Mouse (Mus musculus) forebrain, embryonic 14.5 days (tissue): ENCODE data around the gene Rnase11. TPM values are rescaled to one million over a fixed set of nuclear protein-coding genes. Genes with fewer than 3 reads are reported as not detected.
"Not testable (repeated sequence)": the region's sequence is repeated elsewhere in the genome, so short reads cannot be mapped to it uniquely, and the experiment has no call there.

ENCODE experiments used
- ATAC-seq: fragments of 200-750 bp; cut with Nextera tagmentation; 2 replicates; pipeline ENCODE4 v1.8.0; 2017; ENCODE audit warnings: mild to moderate bottlenecking, moderate library complexity
- DNase-seq: peaks from one replicate; pipeline ENCODE4 v3.0.0-alpha.2; 2015; ENCODE audit warnings: low spot score
- H3K27ac ChIP-seq: fragments of 300-500 bp; sonication (generic); 2 replicates; pipeline ENCODE4 v1.5.1; 2014; ENCODE audit warnings: low read depth, mild to moderate bottlenecking, control low read depth, low read length, moderate library complexity
- H3K27me3 ChIP-seq: fragments of 300-500 bp; sonication (generic); replicated peaks from 2 replicates; pipeline ENCODE4 v1.6.1; 2014; ENCODE audit warnings: low read length, control low read depth, mixed read lengths; ENCODE audit not compliant: control insufficient read depth, insufficient read depth
- H3K36me3 ChIP-seq: fragments of 300-500 bp; sonication (generic); 2 replicates; pipeline ENCODE4 v1.6.1; 2014; ENCODE audit warnings: low read length, control low read depth; ENCODE audit not compliant: control insufficient read depth, insufficient read depth
- H3K4me1 ChIP-seq: fragments of 300-500 bp; sonication (generic); 2 replicates; pipeline ENCODE4 v1.6.1; 2014; ENCODE audit warnings: antibody characterized with exemption, low read length, control low read depth; ENCODE audit not compliant: control insufficient read depth, insufficient read depth
- H3K4me2 ChIP-seq: fragments of 300-500 bp; sonication (generic); 2 replicates; pipeline ENCODE4 v1.6.1; 2014; ENCODE audit warnings: mild to moderate bottlenecking, control low read depth, low read length
- H3K4me3 ChIP-seq: fragments of 300-500 bp; sonication (generic); 2 replicates; pipeline ENCODE4 v1.5.1; 2014; ENCODE audit warnings: low read depth, low read length, control low read depth
- H3K9ac ChIP-seq: fragments of 300-500 bp; sonication (generic); 2 replicates; pipeline ENCODE4 v1.6.1; 2014; ENCODE audit warnings: mild to moderate bottlenecking, low read length, control low read depth, moderate library complexity
- H3K9me3 ChIP-seq: fragments of 300-500 bp; sonication (generic); replicated peaks from 2 replicates; pipeline ENCODE4 v1.6.1; 2016; ENCODE audit warnings: low read length, control low read depth, mixed read lengths; ENCODE audit not compliant: control insufficient read depth
- WGBS: fragments of 180-500 bp; shearing (Covaris S2); extraction: QIAGEN DNeasy Blood & Tissue Kit; methylation state at CpG from one replicate; pipeline ENCODE4 v1.1.7; 2014; 5-methylcytosine and 5-hydroxymethylcytosine counted together
- polyA plus RNA-seq: library from polyadenylated mRNA; unstranded; fragments of >200 nt; fragmentation: Nextera tagmentation; extraction: Ambion mirVana; gene quantifications from 2 replicates; pipeline ENCODE4 v1.2.1, GENCODE M21; 2014

The Rnase11 gene
- not detected in 2 replicates for polyA plus RNA-seq

GRCm38 (mm10) chr14:51050063-51050462, at the start of gene Rnase11:
Gene Rnase11 (minus strand): TSS chr14:51050163.
- Histone ChIP-seq H3K36me3 (no peaks in the 10 kb centered on the region), H3K4me1 (peaks cover 5% of the 10 kb centered on the region; the same call in 1 of the 2 replicates), H3K4me3 (no peak within 1 kb of the TSS), H3K9ac (no peak within 1 kb of the TSS), H3K27ac (no peak within 1 kb of the TSS), H3K9me3 (no peaks in the 10 kb centered on the region), H3K4me2 (no peak within 1 kb of the TSS), H3K27me3 (no peaks in the 10 kb centered on the region; the same call in 1 of the 2 replicates)
- no peak for DNase-seq
- 91% methylated on average over 2 of the region's 2 CpGs for WGBS
- no peak for ATAC-seq

GRCm38 (mm10) chr14:51098921-51099320, 49.0 kb upstream of the Rnase11 start:
- no peak for DNase-seq
- no peak overlapping the region for H3K9ac ChIP-seq
- H3K27ac ChIP-seq: no peak overlapping the region
- H3K36me3 ChIP-seq: no peaks in the 10 kb centered on the region
- no peaks in the 10 kb centered on the region for H3K4me1 ChIP-seq
- no peak for ATAC-seq
- WGBS: 96% methylated on average over 11 of the region's 11 CpGs
- no peak overlapping the region for H3K4me2 ChIP-seq
- H3K9me3 ChIP-seq: no peaks in the 10 kb centered on the region
- H3K4me3 ChIP-seq: no peak overlapping the region
- no peaks in the 10 kb centered on the region for H3K27me3 ChIP-seq

GRCm38 (mm10) chr14:51098300-51098699, 48.3 kb upstream of the Rnase11 start:
- not testable (repeated sequence) for H3K4me3 ChIP-seq, H3K4me1 ChIP-seq, H3K4me2 ChIP-seq, H3K36me3 ChIP-seq, H3K9me3 ChIP-seq, H3K27ac ChIP-seq, H3K9ac ChIP-seq, H3K27me3 ChIP-seq
- WGBS: 21% methylated on average over 1 of the region's 1 CpGs
- DNase-seq: peak; percentile 61
- ATAC-seq: peak; percentile 65; the same call in 1 of the 2 replicates

DNA sequence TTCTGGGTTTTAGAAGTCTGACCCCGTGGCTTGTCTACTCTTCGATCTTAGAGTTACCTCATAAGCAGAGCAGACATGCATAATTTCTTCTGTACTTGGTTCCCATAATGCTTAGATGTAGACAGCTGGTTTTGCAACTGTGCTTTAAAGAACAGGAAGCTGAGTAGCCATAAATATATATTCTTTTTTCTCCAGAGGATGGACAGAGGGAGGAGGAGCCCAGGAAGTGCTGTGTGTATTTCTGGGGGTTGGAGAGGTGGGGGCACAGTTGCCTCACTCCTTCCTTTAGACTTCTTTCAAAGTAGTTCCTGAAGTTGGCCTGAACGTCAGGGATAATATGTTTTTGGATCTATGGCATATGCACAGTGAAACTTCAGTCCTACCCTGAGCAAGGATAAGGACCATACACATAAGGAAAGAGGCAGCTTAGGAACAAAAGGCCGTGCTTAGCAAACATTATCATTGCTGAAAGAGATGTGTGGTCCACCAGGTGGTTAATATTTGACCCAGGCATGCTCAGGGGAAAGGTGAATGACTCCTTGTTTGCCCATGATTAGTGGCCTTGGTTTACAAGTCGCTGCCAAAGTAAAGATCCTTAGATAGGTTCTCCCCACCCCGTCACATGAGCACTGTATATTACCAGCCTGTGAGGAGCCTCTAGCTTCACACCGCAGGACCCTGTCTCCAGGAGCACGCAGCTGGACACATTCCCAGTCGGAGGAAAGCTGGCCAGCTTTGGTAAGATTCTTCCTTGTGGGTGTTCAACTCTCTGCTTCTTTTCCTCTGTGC, 46.0 kb upstream of the Rnase11 start:
- no peak overlapping the region for H3K9ac ChIP-seq

DNA sequence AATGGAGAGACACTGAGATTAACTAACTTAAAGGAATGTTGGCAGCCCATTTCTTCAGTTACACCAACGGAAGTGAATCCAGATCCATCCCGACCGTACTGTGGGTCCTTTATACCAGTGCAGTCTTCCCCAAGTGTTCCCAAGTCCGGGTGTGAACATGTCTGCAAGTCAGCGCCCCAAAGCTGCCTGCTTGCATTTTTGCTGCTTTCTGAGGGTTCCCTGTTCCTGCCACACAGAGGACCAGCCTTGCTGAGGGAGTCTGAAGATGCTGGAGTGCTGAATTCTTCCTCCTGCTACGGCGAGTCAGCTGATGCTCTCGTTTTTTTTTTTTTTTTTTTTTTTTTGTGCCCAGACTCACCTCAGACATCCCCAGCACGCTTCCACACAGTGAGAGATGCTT, 45.0 kb upstream of the Rnase11 start:
- no peaks in the 10 kb centered on the region for H3K27me3 ChIP-seq
- WGBS: 65% methylated on average over 9 of the region's 9 CpGs
- no peak for ATAC-seq

More for the DNA sequence above, 46.0 kb upstream of the Rnase11 start:
- 79% methylated on average over 9 of the region's 9 CpGs for WGBS
- Histone ChIP-seq H3K4me1 (no peaks in the 10 kb centered on the region), H3K27me3 (no peaks in the 10 kb centered on the region), H3K9me3 (no peaks in the 10 kb centered on the region), H3K4me2 (no peak overlapping the region), H3K36me3 (no peaks in the 10 kb centered on the region), H3K27ac (no peak overlapping the region), H3K4me3 (no peak overlapping the region)
- no peak for DNase-seq
- no peak for ATAC-seq

GRCm38 (mm10) chr14:51094096-51094875, 44.3 kb upstream of the Rnase11 start:
- WGBS: 66% methylated on average over 5 of the region's 5 CpGs
- H3K4me1 ChIP-seq: no peaks in the 10 kb centered on the region
- peak; percentile 23 for DNase-seq

More for the DNA sequence above, 45.0 kb upstream of the Rnase11 start:
- DNase-seq: no peak
- H3K36me3 ChIP-seq: no peaks in the 10 kb centered on the region
- no peak overlapping the region for H3K27ac ChIP-seq
- H3K4me1 ChIP-seq: no peaks in the 10 kb centered on the region
- H3K9me3 ChIP-seq: no peaks in the 10 kb centered on the region
- H3K4me3 ChIP-seq: no peak overlapping the region
- H3K9ac ChIP-seq: no peak overlapping the region
- H3K4me2 ChIP-seq: no peak overlapping the region

GRCm38 (mm10) chr14:51093496-51093895, 43.5 kb upstream of the Rnase11 start:
- Histone ChIP-seq H3K27me3 (no peaks in the 10 kb centered on the region), H3K9me3 (no peaks in the 10 kb centered on the region), H3K9ac (no peak overlapping the region), H3K4me1 (no peaks in the 10 kb centered on the region), H3K27ac (no peak overlapping the region), H3K36me3 (no peaks in the 10 kb centered on the region), H3K4me3 (no peak overlapping the region), H3K4me2 (no peak overlapping the region)
- DNase-seq: no peak
- WGBS: 33% methylated on average over 3 of the region's 3 CpGs
- ATAC-seq: no peak

More at GRCm38 (mm10) chr14:51094096-51094875, 44.3 kb upstream of the Rnase11 start:
- Histone ChIP-seq H3K36me3 (no peaks in the 10 kb centered on the region), H3K9ac (no peak overlapping the region), H3K4me3 (no peak overlapping the region), H3K27me3 (no peaks in the 10 kb centered on the region), H3K9me3 (no peaks in the 10 kb centered on the region), H3K4me2 (no peak overlapping the region), H3K27ac (no peak overlapping the region)
- ATAC-seq: no peak

DNA sequence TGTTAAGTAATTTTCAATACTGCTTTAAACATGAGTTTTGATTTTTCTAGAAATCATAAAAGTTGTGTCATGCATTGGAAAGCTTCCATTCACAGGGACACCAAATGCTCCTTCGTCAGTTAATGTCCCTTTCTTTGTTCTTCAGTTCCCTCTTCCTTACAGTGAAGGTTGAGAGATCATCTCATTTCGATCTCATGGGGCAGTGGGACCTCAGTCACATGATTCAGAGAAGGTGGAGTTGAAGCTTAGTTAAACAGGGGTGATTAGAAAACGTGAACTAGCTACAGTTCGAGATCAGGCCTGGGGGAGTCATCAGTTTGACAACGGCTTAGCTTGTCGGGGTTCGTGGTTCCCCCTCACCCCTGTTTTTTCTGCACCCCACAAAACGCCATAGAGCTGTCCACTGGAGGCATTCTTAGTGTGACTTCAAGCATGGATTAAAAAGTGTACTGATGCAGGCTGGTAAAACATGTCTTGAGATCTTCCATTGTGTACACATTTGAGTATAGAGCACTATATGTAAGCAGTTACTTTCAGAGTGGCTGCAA, 42.2 kb upstream of the Rnase11 start:
- no peak for ATAC-seq

More for the DNA sequence above, 42.2 kb upstream of the Rnase11 start:
- 45% methylated on average over 8 of the region's 8 CpGs for WGBS
- Histone ChIP-seq H3K4me1 (no peaks in the 10 kb centered on the region), H3K9ac (no peak overlapping the region), H3K4me3 (peak overlapping the region; percentile 57; the same call in 1 of the 2 replicates), H3K27me3 (no peaks in the 10 kb centered on the region), H3K36me3 (no peaks in the 10 kb centered on the region), H3K4me2 (peak overlapping the region; percentile 63), H3K27ac (no peak overlapping the region), H3K9me3 (no peaks in the 10 kb centered on the region)
- DNase-seq: no peak
